ENCODE assay signal across 11 mouse cellular contexts in genomic region chr11:16403627-16404026, GRCm38 (mm10).
DNase-seq lines count a peak whose midpoint lies in the region; TF ChIP-seq lines count a peak whose summit lies in the region.
"Had no signal": no experiment of that assay in that cellular context is flagged by ENCODE, and none has a peak within 500 bp of the region (broad histone marks: within the 10 kb centered on the region; RNA-seq: fewer than 3 reads in every experiment).

No protein-coding gene starts in this region.

- H3K9me3 ChIP-seq in E14TG2a.4 (ENCODE audit: low read length): no peaks in the 10 kb centered on the region
- H3K9me3 ChIP-seq: embryonic facial prominence, embryonic 13.5 days; heart, embryonic 13.5 days; lung, embryonic 15.5 days; neural tube, embryonic 12.5 days had no signal

- DNase-seq in kidney, adult 18-20 months: peak; percentile 22
- DNase-seq in kidney, adult 11 months: no peak
- peak; percentile 10 for DNase-seq in ZHBTc4 (ENCODE audit: low read depth, low spot score)
- peak; percentile 38 to 51 for DNase-seq in layer of hippocampus, postnatal 10 days (ENCODE audit: low spot score in 2 of 2)
- no peak for DNase-seq in urinary bladder, postnatal 10 days (ENCODE audit: low spot score)
- no peak for DNase-seq in urinary bladder, adult 18-20 months (ENCODE audit: low spot score in 2 of 2)

- TF ChIP-seq CTCF in E14TG2a.4 (conservative IDR thresholded peaks at IDR 0.05; ENCODE audit: low read length): peak; percentile 7; the same call in 1 of the 2 replicates

- no peaks in the 10 kb centered on the region for H3K4me1 ChIP-seq in E14TG2a.4 (replicated peaks; ENCODE audit: low read depth, low read length)
- H3K4me1 ChIP-seq: embryonic facial prominence, embryonic 13.5 days; heart, embryonic 13.5 days; lung, embryonic 15.5 days; neural tube, embryonic 12.5 days had no signal

- H3K4me3 ChIP-seq in E14TG2a.4 (replicated peaks; ENCODE audit: low read length): no peak overlapping the region
- H3K4me3 ChIP-seq: embryonic facial prominence, embryonic 13.5 days; heart, embryonic 13.5 days; lung, embryonic 15.5 days; neural tube, embryonic 12.5 days had no signal

- no peaks in the 10 kb centered on the region for H3K36me3 ChIP-seq in E14TG2a.4 (ENCODE audit: insufficient read depth, low read length)
- H3K36me3 ChIP-seq: embryonic facial prominence, embryonic 13.5 days; heart, embryonic 13.5 days; lung, embryonic 15.5 days; neural tube, embryonic 12.5 days had no signal

- H3K27me3 ChIP-seq in E14TG2a.4 (ENCODE audit: insufficient read depth, low read length): no peaks in the 10 kb centered on the region
- H3K27me3 ChIP-seq: embryonic facial prominence, embryonic 13.5 days; heart, embryonic 13.5 days; lung, embryonic 15.5 days; neural tube, embryonic 12.5 days had no signal

Comparison
In these comparisons a context has a peak if more than half of its experiments do, and no peak if none do; other contexts are left out.
1. DNase-seq: peak in kidney, adult 18-20 months (single experiment), ZHBTc4 (single experiment) and layer of hippocampus, postnatal 10 days (2 of 2); none in kidney, adult 11 months (single experiment), urinary bladder, postnatal 10 days (single experiment) and urinary bladder, adult 18-20 months (0 of 2).